Mouse (Mus musculus) liver, embryonic 11.5 days (tissue): Measurements from ENCODE around the gene Fntb. TPM values are rescaled to one million over a fixed set of nuclear protein-coding genes. Genes with fewer than 3 reads are reported as not detected.

ENCODE experiments used
- ATAC-seq: fragments of 200-750 bp; cut with Nextera tagmentation; replicated peaks from 2 replicates; pipeline ENCODE4 v1.8.0; 2017; ENCODE audit warnings: moderate number of reproducible peaks, mild to moderate bottlenecking, moderate TSS enrichment, moderate library complexity; ENCODE audit not compliant: low FRiP score
- DNase-seq: peaks from one replicate; pipeline ENCODE4 v3.0.0-alpha.2; 2017; ENCODE audit warnings: low spot score
- H3K27ac ChIP-seq: fragments of 300-500 bp; sonication (generic); 2 replicates; pipeline ENCODE4 v1.5.1; 2014; ENCODE audit warnings: mild to moderate bottlenecking, low read depth, low read length, control low read depth
- H3K27me3 ChIP-seq: fragments of 300-500 bp; sonication (generic); replicated peaks from 2 replicates; pipeline ENCODE4 v1.6.1; 2014; ENCODE audit warnings: low read length, mixed read lengths; ENCODE audit not compliant: control insufficient read depth, insufficient read depth
- H3K36me3 ChIP-seq: fragments of 300-500 bp; sonication (generic); 2 replicates; pipeline ENCODE4 v1.6.1; 2014; ENCODE audit warnings: mild to moderate bottlenecking, low read length, moderate library complexity, mixed read lengths; ENCODE audit not compliant: control insufficient read depth, insufficient read depth
- H3K4me1 ChIP-seq: fragments of 300-500 bp; sonication (generic); replicated peaks from 2 replicates; pipeline ENCODE4 v1.6.1; 2014; ENCODE audit warnings: low read length, mixed read lengths; ENCODE audit not compliant: control insufficient read depth, insufficient read depth
- H3K4me2 ChIP-seq: fragments of 300-500 bp; sonication (generic); 2 replicates; pipeline ENCODE4 v1.6.1; 2014; ENCODE audit warnings: mild to moderate bottlenecking, control low read depth, moderate library complexity
- H3K4me3 ChIP-seq: fragments of 300-500 bp; sonication (generic); 2 replicates; pipeline ENCODE4 v1.5.1; 2014; ENCODE audit warnings: low read depth, low read length, control low read depth
- H3K9ac ChIP-seq: fragments of 300-500 bp; sonication (generic); 2 replicates; pipeline ENCODE4 v1.6.1; 2014; ENCODE audit warnings: low read depth, low read length, control low read depth
- H3K9me3 ChIP-seq: fragments of 300-500 bp; sonication (generic); 2 replicates; pipeline ENCODE4 v1.6.1; 2016; ENCODE audit warnings: low read length, inconsistent platforms, mixed read lengths; ENCODE audit not compliant: control insufficient read depth
- WGBS: fragments of 180-500 bp; shearing (Covaris S2); extraction: QIAGEN DNeasy Blood & Tissue Kit; methylation state at CpG from one replicate; pipeline ENCODE4 v1.1.7; 2014; 5-methylcytosine and 5-hydroxymethylcytosine counted together
- polyA plus RNA-seq: library from polyadenylated mRNA; unstranded; fragments of >200 nt; fragmentation: Nextera tagmentation; extraction: Ambion mirVana; gene quantifications from 2 replicates; pipeline ENCODE4 v1.2.1, GENCODE M21; 2014

Fntb gene
- polyA plus RNA-seq, 1 experiment from 2014 or later: 41.6 TPM

DNA sequence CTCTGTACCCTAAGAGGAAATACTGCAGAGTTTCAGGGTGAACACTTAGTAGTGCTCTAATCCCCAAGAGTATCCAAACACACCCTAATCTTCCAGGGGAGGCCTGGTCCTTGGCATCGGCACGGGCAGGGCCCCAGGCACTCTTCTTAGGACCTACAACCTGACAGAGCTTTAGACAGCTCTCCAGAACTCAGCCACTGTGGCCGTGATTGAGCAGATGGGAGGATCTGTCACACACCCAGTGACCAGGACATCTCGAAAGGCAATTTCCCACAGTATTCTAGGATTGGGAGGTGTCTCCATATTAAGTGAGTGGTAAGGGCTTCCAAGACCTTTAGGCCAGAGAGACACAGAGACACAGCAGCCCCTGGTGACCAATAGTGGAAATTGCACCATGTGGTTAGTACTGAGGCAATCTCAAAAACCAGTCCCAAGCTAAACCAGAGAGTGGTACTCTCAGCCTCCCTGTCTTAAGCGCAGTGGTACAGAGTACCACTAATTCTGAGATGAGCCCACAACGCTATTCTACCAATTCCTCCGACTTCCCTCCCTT lies 38.4 kb downstream of the Fntb start:
- DNase-seq (no peak), ATAC-seq (no peak)
- WGBS: 48% methylated on average over 7 of the region's 7 CpGs
- Histone ChIP-seq H3K27ac (no peak overlapping the region), H3K4me1 (no peaks in the 10 kb centered on the region), H3K36me3 (no peaks in the 10 kb centered on the region), H3K9ac (no peak overlapping the region), H3K9me3 (no peaks in the 10 kb centered on the region), H3K27me3 (no peaks in the 10 kb centered on the region), H3K4me3 (no peak overlapping the region), H3K4me2 (no peak overlapping the region)

DNA sequence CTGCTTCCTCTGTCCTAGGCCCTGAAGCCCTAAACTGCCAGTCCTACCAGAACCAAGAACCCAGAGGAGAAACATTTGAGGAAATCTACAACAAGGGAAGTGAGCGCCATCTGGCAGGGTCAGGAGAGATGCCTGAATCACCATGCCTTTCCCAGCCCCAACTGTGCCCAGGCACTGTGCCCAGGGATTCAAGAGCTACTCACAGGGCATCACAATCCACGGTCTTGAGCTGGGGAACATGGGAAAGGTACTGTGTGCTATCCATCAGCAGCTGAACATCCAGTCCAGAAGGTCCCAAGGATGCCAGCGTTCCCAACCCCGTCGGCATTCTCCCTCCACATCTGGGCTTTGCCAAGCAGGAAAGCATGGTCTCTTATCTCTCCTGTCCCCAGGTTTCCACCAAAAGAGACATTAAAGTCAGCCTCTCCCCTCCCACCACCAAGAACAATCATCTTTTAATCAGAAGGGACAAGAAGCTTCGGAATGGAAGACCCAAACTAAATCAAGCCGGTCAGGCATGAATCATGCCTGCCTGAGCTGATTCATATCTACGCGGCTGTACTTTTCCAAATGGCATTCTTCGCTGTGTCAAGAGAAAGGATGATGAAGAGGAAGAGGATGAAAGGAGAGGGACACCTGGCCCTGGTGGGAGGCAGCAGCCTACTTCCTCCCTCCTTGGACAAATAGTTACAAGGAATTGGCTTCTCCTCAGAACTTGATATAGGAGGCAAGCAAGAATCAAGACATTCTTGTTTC lies 39.8 kb downstream of the Fntb start:
- Histone ChIP-seq H3K4me1 (no peaks in the 10 kb centered on the region), H3K27ac (no peak overlapping the region), H3K9ac (no peak overlapping the region), H3K9me3 (no peaks in the 10 kb centered on the region), H3K36me3 (no peaks in the 10 kb centered on the region), H3K27me3 (no peaks in the 10 kb centered on the region), H3K4me3 (no peak overlapping the region), H3K4me2 (no peak overlapping the region)
- DNase-seq (no peak), ATAC-seq (no peak)
- 82% methylated on average over 10 of the region's 10 CpGs for WGBS

DNA sequence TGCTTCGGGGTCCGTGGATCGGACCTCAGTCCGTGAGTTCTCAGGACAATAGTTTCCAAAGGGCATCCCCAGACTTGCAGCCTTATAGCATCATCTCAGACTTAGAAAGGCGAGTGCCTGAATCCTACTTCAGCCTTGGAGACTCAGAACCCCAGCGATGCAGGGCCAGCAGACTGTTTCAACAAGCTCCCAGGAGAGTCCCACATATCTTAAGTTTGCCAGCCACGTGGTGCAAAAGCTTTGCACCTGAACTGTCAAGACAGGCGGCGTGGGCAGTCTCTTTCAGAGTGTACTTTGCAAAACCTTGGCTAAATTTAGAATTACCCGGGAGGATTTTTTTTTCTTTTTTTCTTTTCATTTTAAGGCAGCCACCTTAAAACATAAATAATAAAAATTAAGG lies 42.4 kb downstream of the Fntb start:
- Histone ChIP-seq H3K4me3 (no peak overlapping the region), H3K27ac (no peak overlapping the region), H3K4me2 (no peak overlapping the region), H3K27me3 (no peaks in the 10 kb centered on the region), H3K4me1 (no peaks in the 10 kb centered on the region), H3K9ac (no peak overlapping the region), H3K36me3 (no peaks in the 10 kb centered on the region), H3K9me3 (no peaks in the 10 kb centered on the region)
- no peak for ATAC-seq
- WGBS: 82% methylated on average over 10 of the region's 10 CpGs
- DNase-seq: no peak

DNA sequence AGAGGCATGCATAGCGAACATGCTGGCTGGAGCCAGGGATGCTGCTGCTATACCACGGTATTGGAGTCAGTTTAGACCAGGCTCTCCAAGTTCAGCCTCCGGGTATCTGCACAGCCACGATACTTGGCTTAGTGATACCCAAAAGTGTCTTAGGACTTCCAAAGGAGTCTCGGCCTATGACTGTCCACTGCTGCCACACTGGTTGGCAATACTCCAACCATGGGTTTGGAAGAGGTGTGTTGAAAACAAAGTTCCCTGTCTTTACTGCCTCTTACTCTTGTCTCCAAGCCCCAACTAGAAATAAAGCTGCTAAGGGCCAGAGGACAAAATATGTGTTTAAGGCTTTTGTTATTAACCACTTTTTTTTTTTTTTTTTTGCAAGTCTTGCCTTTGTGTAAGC lies 45.1 kb downstream of the Fntb start:
- ATAC-seq: no peak

DNA sequence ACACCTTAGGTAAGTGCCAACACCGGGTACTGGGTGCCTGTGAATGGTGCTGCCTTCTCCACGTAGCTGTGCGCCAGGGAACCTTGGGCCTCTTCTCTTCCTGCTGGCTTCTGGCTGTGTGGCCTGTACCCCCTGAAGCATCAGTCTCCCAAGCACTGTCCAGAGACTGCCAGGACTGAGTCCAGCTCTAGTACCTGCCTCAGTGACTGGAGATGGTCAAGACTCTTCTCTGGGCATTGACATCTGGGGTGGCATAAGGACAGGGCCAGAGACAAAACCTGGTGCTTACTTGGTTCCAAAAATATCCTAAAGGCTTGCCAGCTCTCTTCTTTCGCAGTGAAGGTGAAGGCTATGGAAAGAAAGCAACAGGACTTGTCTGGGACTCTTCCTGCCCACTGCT lies 45.6 kb downstream of the Fntb start:
- DNase-seq (no peak), ATAC-seq (no peak)
- H3K9me3 ChIP-seq: no peaks in the 10 kb centered on the region
- WGBS: 85% methylated on average over 4 of the region's 4 CpGs
- H3K36me3 ChIP-seq: no peaks in the 10 kb centered on the region
- no peak overlapping the region for H3K4me2 ChIP-seq
- H3K4me1 ChIP-seq: no peaks in the 10 kb centered on the region
- 0 out of 2 replicates have a peak, but pooled peaks cover 2% of the 10 kb centered on the region for H3K27me3 ChIP-seq
- no peak overlapping the region for H3K9ac ChIP-seq
- no peak overlapping the region for H3K4me3 ChIP-seq
- H3K27ac ChIP-seq: no peak overlapping the region

More for the DNA sequence above, 45.1 kb downstream of the Fntb start:
- Histone ChIP-seq H3K9ac (no peak overlapping the region), H3K27me3 (0 out of 2 replicates have a peak, but pooled peaks cover 2% of the 10 kb centered on the region), H3K36me3 (no peaks in the 10 kb centered on the region), H3K4me2 (no peak overlapping the region), H3K4me1 (no peaks in the 10 kb centered on the region), H3K27ac (no peak overlapping the region), H3K4me3 (no peak overlapping the region), H3K9me3 (no peaks in the 10 kb centered on the region)
- whole genome bisulfite sequencing: 84% methylated on average over 5 of the region's 5 CpGs
- no peak for DNase-seq

DNA sequence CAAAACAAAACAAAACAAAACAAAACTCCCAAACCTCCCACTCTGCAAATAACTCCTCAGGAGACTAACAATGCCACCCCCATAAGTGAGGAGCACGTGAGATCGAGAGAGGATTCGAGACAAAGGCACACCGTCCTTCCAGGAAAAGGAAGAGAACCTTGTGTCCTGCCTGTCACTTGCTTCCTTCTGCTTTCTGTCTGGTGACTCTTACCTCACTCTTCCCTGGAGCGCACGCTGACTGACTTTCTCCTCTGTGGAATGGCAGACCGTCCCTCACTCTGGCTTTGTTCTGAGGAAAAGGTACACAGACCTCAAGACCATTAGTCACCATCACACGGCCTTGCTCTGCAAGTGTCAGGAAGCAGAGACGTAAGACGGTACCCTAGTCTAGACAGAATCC lies 48.2 kb downstream of the Fntb start:
- Histone ChIP-seq H3K4me1 (no peaks in the 10 kb centered on the region), H3K36me3 (no peaks in the 10 kb centered on the region), H3K9ac (no peak overlapping the region), H3K4me3 (no peak overlapping the region), H3K27ac (no peak overlapping the region), H3K27me3 (0 out of 2 replicates have a peak, but pooled peaks cover 5% of the 10 kb centered on the region), H3K9me3 (no peaks in the 10 kb centered on the region), H3K4me2 (no peak overlapping the region)
- WGBS: 40% methylated on average over 10 of the region's 10 CpGs
- ATAC-seq (no peak), DNase-seq (no peak)

DNA sequence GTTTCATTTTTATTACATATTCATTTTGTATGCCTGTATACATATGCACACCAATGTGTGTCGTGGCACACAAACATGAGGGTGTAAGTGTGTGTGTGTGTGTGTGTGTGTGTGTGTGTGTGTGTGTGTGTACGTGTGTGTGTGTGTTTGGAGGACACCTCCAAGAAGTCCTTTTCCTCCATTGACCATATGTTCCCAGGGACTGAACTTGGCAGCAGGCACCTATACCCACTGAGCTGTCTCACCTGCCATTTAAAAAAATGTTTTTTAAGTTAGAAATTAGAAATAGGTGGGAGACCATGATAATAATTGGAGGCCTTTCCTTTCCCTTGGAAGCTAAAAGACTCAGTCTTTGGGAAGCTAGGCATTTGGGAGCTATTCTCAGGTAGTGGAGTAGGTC lies 48.7 kb downstream of the Fntb start:
- peaks cover 8% of the 10 kb centered on the region; the same call in 1 of the 2 replicates for H3K27me3 ChIP-seq
- H3K9ac ChIP-seq: no peak overlapping the region
- no peaks in the 10 kb centered on the region for H3K4me1 ChIP-seq
- no peak overlapping the region for H3K4me2 ChIP-seq
- no peaks in the 10 kb centered on the region for H3K9me3 ChIP-seq
- WGBS: 78% methylated on average over 2 of the region's 2 CpGs
- ATAC-seq: no peak
- H3K4me3 ChIP-seq: no peak overlapping the region
- DNase-seq: no peak
- H3K27ac ChIP-seq: no peak overlapping the region
- no peaks in the 10 kb centered on the region for H3K36me3 ChIP-seq

DNA sequence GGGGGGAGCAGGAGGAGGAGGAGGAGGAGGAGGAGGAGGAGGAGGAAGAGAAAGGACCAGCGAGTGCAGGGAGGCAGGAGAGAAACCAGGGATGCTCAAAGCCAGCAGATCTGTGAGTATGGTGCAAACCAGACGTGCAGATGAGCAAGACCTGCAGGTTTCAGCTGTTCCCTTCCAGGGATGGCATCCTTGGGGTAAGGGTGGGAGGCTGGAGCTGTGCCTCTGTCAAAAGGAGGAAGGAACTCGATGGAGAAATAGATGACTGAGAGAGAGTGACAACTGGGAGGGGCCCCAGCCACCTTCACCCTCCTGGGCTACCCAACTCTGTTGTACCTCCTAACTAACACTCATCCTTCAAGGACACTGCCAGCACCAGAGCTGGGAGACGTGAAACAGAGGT lies 51.3 kb downstream of the Fntb start:
- Histone ChIP-seq H3K4me2 (no peak overlapping the region), H3K36me3 (no peaks in the 10 kb centered on the region), H3K27me3 (peaks cover 32% of the 10 kb centered on the region), H3K9ac (no peak overlapping the region), H3K4me3 (no peak overlapping the region), H3K4me1 (no peaks in the 10 kb centered on the region), H3K27ac (no peak overlapping the region), H3K9me3 (no peaks in the 10 kb centered on the region)
- DNase-seq (no peak), ATAC-seq (no peak)
- WGBS: 42% methylated on average over 4 of the region's 4 CpGs

DNA sequence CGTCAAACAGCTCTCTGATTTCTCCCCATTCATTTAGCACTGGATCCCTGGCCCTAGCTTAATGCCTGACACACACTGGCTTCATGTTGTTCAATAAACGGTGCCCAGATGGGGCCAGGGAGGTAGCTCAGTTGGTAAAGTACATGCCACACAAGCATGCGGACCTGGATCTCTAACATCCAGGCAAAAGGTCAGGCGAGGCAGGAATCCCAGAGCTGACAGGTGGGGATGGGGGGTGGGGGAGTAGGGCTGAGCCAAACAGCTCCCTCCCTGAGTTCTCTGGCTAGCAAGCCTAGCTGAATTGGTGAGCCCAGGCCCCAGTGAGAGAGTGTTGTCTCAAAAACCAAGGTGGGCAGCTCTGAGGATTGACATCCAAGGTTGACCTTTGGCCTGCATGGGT lies 51.8 kb downstream of the Fntb start:
- peaks cover 37% of the 10 kb centered on the region for H3K27me3 ChIP-seq
- WGBS: 54% methylated on average over 4 of the region's 4 CpGs

More for the DNA sequence above, 51.8 kb downstream of the Fntb start:
- Histone ChIP-seq H3K27ac (no peak overlapping the region), H3K36me3 (no peaks in the 10 kb centered on the region), H3K4me2 (no peak overlapping the region), H3K4me3 (no peak overlapping the region), H3K4me1 (no peaks in the 10 kb centered on the region; the same call in 1 of the 2 replicates), H3K9me3 (no peaks in the 10 kb centered on the region), H3K9ac (no peak overlapping the region)
- no peak for ATAC-seq
- no peak for DNase-seq
